Mouse (Mus musculus): ENCODE data around the gene Lck. TPM values are rescaled to one million over a fixed set of nuclear protein-coding genes. Genes with fewer than 3 reads are reported as not detected.
A peak's percentile ranks its signal among the peaks of the same experiment; 100 is the strongest.
"Not testable (repeated sequence)": the region's sequence is repeated elsewhere in the genome, so short reads cannot be mapped to it uniquely, and the experiment has no call there.

The Lck gene
- total and polyA plus RNA-seq, 3 experiments: 67.2 to 138 (median 70.0) TPM

DNA sequence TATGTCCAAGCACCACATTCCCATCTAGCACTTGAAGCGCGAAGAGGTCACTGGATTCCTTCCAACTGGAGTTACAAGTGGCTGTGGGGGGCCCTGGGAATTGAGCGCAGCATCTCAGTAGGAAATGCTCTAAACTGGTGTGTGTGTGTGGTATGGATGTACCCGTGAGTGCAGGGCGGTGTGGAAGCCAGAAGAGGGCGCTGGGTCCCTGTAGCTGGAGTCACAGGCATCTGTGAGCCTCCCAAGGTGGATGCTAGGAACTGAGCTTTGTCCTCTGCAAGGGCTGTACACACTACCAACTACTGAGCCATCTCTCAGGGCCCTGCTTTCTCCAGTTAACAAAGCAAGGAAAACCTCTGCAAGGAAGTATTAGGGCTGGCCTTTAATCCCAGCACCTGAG, 33.4 kb downstream of the Lck start:
- Histone ChIP-seq H3K27me3 (replicated peaks) (no peaks in the 10 kb centered on the region), H3K36me3 (replicated peaks in 1 of 2; ENCODE audit: control insufficient read depth in 1 of 2, insufficient read depth in 1 of 2, low read length in 1 of 2) (peaks cover 18 to 50% of the 10 kb centered on the region in 2 experiments), H3K27ac (ENCODE audit: insufficient read depth, low read depth) (no peak overlapping the region), H3K9me3 (replicated peaks; ENCODE audit: low read length) (no peaks in the 10 kb centered on the region), H3K79me2 (replicated peaks; ENCODE audit: control insufficient read depth, extremely low read depth, insufficient read depth, poor library complexity, severe bottlenecking) (peaks cover 72% of the 10 kb centered on the region), H3K4me1 (ENCODE audit: control insufficient read depth in 1 of 2, insufficient read depth in 2 of 2) (peaks cover 2 to 55% of the 10 kb centered on the region in 2 experiments; a peak in 2 of 4 replicates), H3K9ac (ENCODE audit: insufficient read depth, low read depth) (no peak overlapping the region), H3K4me2 (ENCODE audit: insufficient read depth, low read depth, poor library complexity, severe bottlenecking) (no peak overlapping the region; the same call in 1 of the 2 replicates), H3K4me3 (replicated peaks in 1 of 3; ENCODE audit: low read depth in 2 of 3, low read length in 2 of 3, poor library complexity in 1 of 3) (no peak overlapping the region)
- in situ Hi-C loops (cut with MboI; ENCODE audit: low pct_ligation_motif_present, low pct_unique_long_range_greater_than_20kb, low sequenced_read_pairs): no loop called here
- TF ChIP-seq CHD2 (IDR thresholded peaks at IDR 0.05; ENCODE audit: low read length) (no peak), SMC3 (IDR thresholded peaks at IDR 0.05; ENCODE audit: low read depth, low read length) (peak; percentile 52), RAD21 (IDR thresholded peaks at IDR 0.05; ENCODE audit: low read depth, low read length) (peak; percentile 61), CTCF (conservative IDR thresholded peaks at IDR 0.05 in 1 of 2, IDR thresholded peaks at IDR 0.05 in 1 of 2; ENCODE audit: low read depth in 2 of 2, low read length in 2 of 2) (peak; percentile 11 to 63; a peak in 2 of 4 replicates)
- dilution Hi-C loops (cut with MboI; ENCODE audit: extremely low pct_ligation_motif_present, extremely low pct_unique_long_range_greater_than_20kb, low sequenced_read_pairs): no loop called here
- DNase-seq (ENCODE audit: extremely low read depth): peak; percentile 57

DNA sequence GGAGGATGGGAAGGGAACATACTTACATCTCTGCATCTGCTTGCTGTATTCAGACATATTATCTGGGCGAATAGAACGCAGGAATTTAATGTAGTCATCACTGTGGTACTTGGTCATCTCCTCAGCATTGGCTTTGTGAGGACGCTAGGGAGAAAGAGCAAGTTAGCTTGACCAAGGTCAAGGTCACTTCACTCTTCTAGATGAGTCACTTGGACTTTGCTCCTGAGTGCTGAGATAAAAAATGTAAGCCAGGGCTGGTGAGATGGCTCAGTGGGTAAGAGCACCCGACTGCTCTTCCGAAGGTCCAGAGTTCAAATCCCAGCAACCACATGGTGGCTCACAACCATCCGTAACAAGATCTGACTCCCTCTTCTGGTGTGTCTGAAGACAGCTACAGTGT, 44.5 kb downstream of the Lck start:
- Histone ChIP-seq H3K4me1 (ENCODE audit: control insufficient read depth in 1 of 2, insufficient read depth in 2 of 2) (peaks cover 18 to 42% of the 10 kb centered on the region in 2 experiments; a peak in 3 of 4 replicates), H3K79me2 (replicated peaks; ENCODE audit: control insufficient read depth, extremely low read depth, insufficient read depth, poor library complexity, severe bottlenecking) (peaks cover 25% of the 10 kb centered on the region), H3K36me3 (replicated peaks in 1 of 2; ENCODE audit: control insufficient read depth in 1 of 2, insufficient read depth in 1 of 2, low read length in 1 of 2) (peaks cover 65 to 80% of the 10 kb centered on the region in 2 experiments)
- in situ Hi-C loops (cut with MboI; ENCODE audit: low pct_ligation_motif_present, low pct_unique_long_range_greater_than_20kb, low sequenced_read_pairs); H3K4me3 ChIP-seq (replicated peaks in 1 of 3; ENCODE audit: low read depth in 2 of 3, low read length in 2 of 3, poor library complexity in 1 of 3); H3K9me3 ChIP-seq (replicated peaks; ENCODE audit: low read length); H3K27me3 ChIP-seq (replicated peaks); dilution Hi-C loops (cut with MboI; ENCODE audit: extremely low pct_ligation_motif_present, extremely low pct_unique_long_range_greater_than_20kb, low sequenced_read_pairs); H3K27ac ChIP-seq (ENCODE audit: insufficient read depth, low read depth); H3K9ac ChIP-seq (ENCODE audit: insufficient read depth, low read depth); H3K4me2 ChIP-seq (ENCODE audit: insufficient read depth, low read depth, poor library complexity, severe bottlenecking); DNase-seq (ENCODE audit: extremely low read depth): not testable (repeated sequence)

- dilution Hi-C loops (cut with MboI; ENCODE audit: extremely low pct_ligation_motif_present, extremely low pct_unique_long_range_greater_than_20kb, low sequenced_read_pairs) (no loop called here), in situ Hi-C loops (cut with MboI; ENCODE audit: low pct_ligation_motif_present, low pct_unique_long_range_greater_than_20kb, low sequenced_read_pairs) (no loop called here)
- TF ChIP-seq ZC3H11A (IDR thresholded peaks at IDR 0.05; ENCODE audit: low read depth, low read length) (no peak), NRF1 (IDR thresholded peaks at IDR 0.05; ENCODE audit: low read depth, low read length) (no peak), ZMIZ1 (IDR thresholded peaks at IDR 0.05; ENCODE audit: low read depth, low read length) (no peak), RAD21 (IDR thresholded peaks at IDR 0.05; ENCODE audit: low read depth, low read length) (no peak), SMC3 (IDR thresholded peaks at IDR 0.05; ENCODE audit: low read depth, low read length) (no peak), UBTF (IDR thresholded peaks at IDR 0.05; ENCODE audit: low read depth, low read length) (no peak), GABPA (IDR thresholded peaks at IDR 0.05; ENCODE audit: insufficient replicate concordance, low read depth, low read length) (no peak), SIN3A (IDR thresholded peaks at IDR 0.05; ENCODE audit: low read length) (no peak), TBP (conservative IDR thresholded peaks at IDR 0.05; ENCODE audit: low read depth, low read length) (no peak), ELF1 (IDR thresholded peaks at IDR 0.05; ENCODE audit: low read depth, low read length) (no peak), IRF4 (IDR thresholded peaks at IDR 0.05; ENCODE audit: low read depth, low read length) (no peak), MAX (IDR thresholded peaks at IDR 0.05; ENCODE audit: low read length) (no peak), USF1 (IDR thresholded peaks at IDR 0.05; ENCODE audit: low read depth, low read length) (no peak), ZKSCAN1 (IDR thresholded peaks at IDR 0.05; ENCODE audit: borderline replicate concordance, low read depth, low read length) (no peak), NELFE (IDR thresholded peaks at IDR 0.05; ENCODE audit: low read depth, low read length) (no peak), RCOR1 (conservative IDR thresholded peaks at IDR 0.05; ENCODE audit: low read depth, low read length) (no peak), MAZ (IDR thresholded peaks at IDR 0.05; ENCODE audit: low read depth, low read length) (no peak), EP300 (IDR thresholded peaks at IDR 0.05; ENCODE audit: low read length) (no peak), PAX5 (IDR thresholded peaks at IDR 0.05; ENCODE audit: low read length) (no peak)
- Histone ChIP-seq H3K27me3 (replicated peaks) (no peaks in the 10 kb centered on the region), H3K9ac (ENCODE audit: insufficient read depth, low read depth) (no peak overlapping the region), H3K4me3 (replicated peaks in 1 of 3; ENCODE audit: low read depth in 2 of 3, low read length in 2 of 3, poor library complexity in 1 of 3) (no peak overlapping the region), H3K4me1 (ENCODE audit: control insufficient read depth in 1 of 2, insufficient read depth in 2 of 2) (peaks cover 18 to 40% of the 10 kb centered on the region in 2 experiments; a peak in 3 of 4 replicates), H3K4me2 (ENCODE audit: insufficient read depth, low read depth, poor library complexity, severe bottlenecking) (peak overlapping the region; percentile 25), H3K36me3 (replicated peaks in 1 of 2; ENCODE audit: control insufficient read depth in 1 of 2, insufficient read depth in 1 of 2, low read length in 1 of 2) (peaks cover 73 to 84% of the 10 kb centered on the region in 2 experiments), H3K9me3 (replicated peaks; ENCODE audit: low read length) (no peaks in the 10 kb centered on the region), H3K79me2 (replicated peaks; ENCODE audit: control insufficient read depth, extremely low read depth, insufficient read depth, poor library complexity, severe bottlenecking) (peaks cover 20% of the 10 kb centered on the region), H3K27ac (ENCODE audit: insufficient read depth, low read depth) (peak overlapping the region; percentile 73)
- DNase-seq (ENCODE audit: extremely low read depth): no peak
Observed at GRCm38 (mm10) chr4:129525889-129526288, 47.6 kb downstream of the Lck start.
